Mouse (Mus musculus): Measurements from ENCODE around the gene Armc10.
"Not testable (repeated sequence)": the region's sequence is repeated elsewhere in the genome, so short reads cannot be mapped to it uniquely, and the experiment has no call there.

Armc10 gene

GRCm38 (mm10) chr5:21667191-21668137, 21.9 kb downstream of the Armc10 start:
- in situ Hi-C loops (cut with MboI, MseI), result no loop called here

- in situ Hi-C loops (cut with MboI, MseI), result no loop called here
Measured at GRCm38 (mm10) chr5:21669307-21669706, 23.7 kb downstream of the Armc10 start.

GRCm38 (mm10) chr5:21672812-21673635, 27.4 kb downstream of the Armc10 start:
- in situ Hi-C loops (cut with MboI, MseI), result no loop called here

- in situ Hi-C loops (cut with MboI, MseI), result no loop called here
Measured at GRCm38 (mm10) chr5:21673742-21674141, 28.1 kb downstream of the Armc10 start.

- in situ Hi-C loops (cut with MboI, MseI), result no loop called here
Measured at GRCm38 (mm10) chr5:21675019-21675418, 29.4 kb downstream of the Armc10 start.

- in situ Hi-C loops (cut with MboI, MseI), result no loop called here
Measured at GRCm38 (mm10) chr5:21675494-21675893, 29.9 kb downstream of the Armc10 start.

GRCm38 (mm10) chr5:21677939-21678338, 32.3 kb downstream of the Armc10 start:
- in situ Hi-C loops (cut with MboI, MseI), result no loop called here

- in situ Hi-C loops (cut with MboI, MseI), result no loop called here
Measured at GRCm38 (mm10) chr5:21678363-21678762, 32.8 kb downstream of the Armc10 start.

- in situ Hi-C loops (cut with MboI, MseI), result no loop called here
Measured at GRCm38 (mm10) chr5:21680029-21680428, 34.4 kb downstream of the Armc10 start.

GRCm38 (mm10) chr5:21680940-21681339, 35.3 kb downstream of the Armc10 start:
- in situ Hi-C loops (cut with MboI, MseI), result no loop called here

GRCm38 (mm10) chr5:21683811-21684210, 38.2 kb downstream of the Armc10 start:
- in situ Hi-C loops (cut with MboI, MseI), result no loop called here

- in situ Hi-C loops (cut with MboI, MseI), result no loop called here
Measured at GRCm38 (mm10) chr5:21685001-21685400, 39.4 kb downstream of the Armc10 start.

GRCm38 (mm10) chr5:21687042-21687441, 41.4 kb downstream of the Armc10 start:
- in situ Hi-C loops (cut with MboI, MseI), result no loop called here

GRCm38 (mm10) chr5:21692230-21692629, 46.6 kb downstream of the Armc10 start:
- in situ Hi-C loops (cut with MboI, MseI), result no loop called here

- in situ Hi-C loops (cut with MboI, MseI), result no loop called here
Measured at GRCm38 (mm10) chr5:21693372-21693870, 47.8 kb downstream of the Armc10 start.

- in situ Hi-C loops (cut with MboI, MseI), result no loop called here
Measured at GRCm38 (mm10) chr5:21694854-21695490, 49.4 kb downstream of the Armc10 start.

- in situ Hi-C loops (cut with MboI, MseI), result not testable (repeated sequence)
Measured at GRCm38 (mm10) chr5:21699555-21699954, 53.9 kb downstream of the Armc10 start.

GRCm38 (mm10) chr5:21700272-21700821, 54.7 kb downstream of the Armc10 start:
- in situ Hi-C loops (cut with MboI, MseI), result no loop called here

- in situ Hi-C loops (cut with MboI, MseI), result no loop called here
Measured at GRCm38 (mm10) chr5:21700934-21701333, 55.3 kb downstream of the Armc10 start.

GRCm38 (mm10) chr5:21701351-21702008, 55.9 kb downstream of the Armc10 start, which contains the start of gene Napepld:
Gene Napepld, minus strand, starts transcription at chr5:21701396.
- in situ Hi-C loops (cut with MboI, MseI), result no loop called here

- in situ Hi-C loops (cut with MboI, MseI), result no loop called here
Measured at GRCm38 (mm10) chr5:21702009-21702364, 56.4 kb downstream of the Armc10 start.
